Mouse (Mus musculus) ES-Bruce4 (cell line): ENCODE measurements around the gene Sbk3.

Source experiments
- CTCF ChIP-seq: IDR thresholded peaks from one replicate; pipeline ENCODE4 v1.8.1; 2011; ENCODE audit warnings: low read depth, low read length
- EP300 ChIP-seq: IDR thresholded peaks from 2 replicates; pipeline ENCODE4 v1.6.1; 2011; ENCODE audit warnings: low read depth, low read length; ENCODE audit not compliant: insufficient read depth
- POLR2A ChIP-seq: IDR thresholded peaks from one replicate; pipeline ENCODE4 v1.8.1; 2011; ENCODE audit warnings: low read length; ENCODE audit not compliant: insufficient read depth

GRCm38 (mm10) chr7:4924483-4924882, 46.5 kb downstream of the Sbk3 start:
- TF ChIP-seq EP300 (no peak), CTCF (no peak), POLR2A (no peak)
